Mouse (Mus musculus) thymus, adult 2 months (tissue): Measurements from ENCODE around the gene Ripply2. TPM values are rescaled to one million over a fixed set of nuclear protein-coding genes. Genes with fewer than 3 reads are reported as not detected.
"Not testable (repeated sequence)": the region's sequence is repeated elsewhere in the genome, so short reads cannot be mapped to it uniquely, and the experiment has no call there.

Source experiments
- DNase-seq: peaks from one replicate; pipeline ENCODE4 v3.0.0; 2021
- H3K27ac ChIP-seq: fragments of 200-500 bp; 2 replicates; pipeline ENCODE4 v1.5.1; 2012; ENCODE audit warnings: low read length, control low read depth; ENCODE audit not compliant: control insufficient read depth, insufficient read depth
- H3K27me3 ChIP-seq: fragments of 200-500 bp; 2 replicates; pipeline ENCODE4 v1.6.1; 2012; ENCODE audit warnings: mild to moderate bottlenecking, low read length, moderate library complexity, mixed read lengths; ENCODE audit not compliant: control insufficient read depth, insufficient read depth
- H3K36me3 ChIP-seq: fragments of 200-500 bp; 2 replicates; pipeline ENCODE4 v1.6.1; 2012; ENCODE audit warnings: mild to moderate bottlenecking, low read length, moderate library complexity; ENCODE audit not compliant: control insufficient read depth, insufficient read depth
- H3K4me1 ChIP-seq: fragments of 200-500 bp; replicated peaks from 2 replicates; pipeline ENCODE4 v1.6.1; 2012; ENCODE audit warnings: low read length; ENCODE audit not compliant: control insufficient read depth, insufficient read depth
- H3K4me3 ChIP-seq: fragments of 200-500 bp; 2 replicates; pipeline ENCODE4 v1.5.1; 2012; ENCODE audit warnings: mild to moderate bottlenecking, low read length, control low read depth, moderate library complexity; ENCODE audit not compliant: control insufficient read depth, insufficient read depth
- CTCF ChIP-seq: fragments of 200-500 bp; IDR thresholded peaks from 2 replicates; pipeline ENCODE4 v1.5.1; 2012; ENCODE audit warnings: mild to moderate bottlenecking, control low read depth, low read length, moderate library complexity, borderline replicate concordance; ENCODE audit not compliant: control insufficient read depth, poor library complexity, insufficient read depth; ENCODE audit errors: extremely low read depth
- POLR2A ChIP-seq: fragments of 200-500 bp; IDR thresholded peaks from 2 replicates; pipeline ENCODE4 v1.6.1; 2012; ENCODE audit warnings: mild to moderate bottlenecking, low read length, control low read depth, moderate library complexity; ENCODE audit not compliant: control insufficient read depth, poor library complexity, insufficient read depth; ENCODE audit errors: extremely low read depth
- WGBS: fragments of 180-500 bp; shearing (Covaris S2); methylation state at CpG from one replicate; pipeline ENCODE4 v1.1.7; 2018; 5-methylcytosine and 5-hydroxymethylcytosine counted together
- polyA plus RNA-seq: library from polyadenylated mRNA; depleted of rRNA; stranded (reverse); fragments of >200 nt; gene quantifications from 2 replicates; pipeline ENCODE4 v1.2.3, GENCODE M21; 2012; rRNA removed

Gene Ripply2
- polyA plus RNA-seq = 0.78 and 0.99 TPM in 2 replicates

GRCm38 (mm10) chr9:87015288-87015937 is at the start of gene Ripply2:
Ripply2 (plus strand) TSS chr9:87015537.
- WGBS = 4% methylated on average over 71 of the region's 71 CpGs
- no peaks in the 10 kb centered on the region for H3K4me1 ChIP-seq
- H3K27ac ChIP-seq = no peak within 1 kb of the TSS
- TF ChIP-seq POLR2A = no peak
- TF ChIP-seq CTCF = no peak
- H3K4me3 ChIP-seq = no peak within 1 kb of the TSS
- no peak for DNase-seq
- peaks cover 16% of the 10 kb centered on the region; the same call in 1 of the 2 replicates for H3K27me3 ChIP-seq
- no peaks in the 10 kb centered on the region for H3K36me3 ChIP-seq

DNA sequence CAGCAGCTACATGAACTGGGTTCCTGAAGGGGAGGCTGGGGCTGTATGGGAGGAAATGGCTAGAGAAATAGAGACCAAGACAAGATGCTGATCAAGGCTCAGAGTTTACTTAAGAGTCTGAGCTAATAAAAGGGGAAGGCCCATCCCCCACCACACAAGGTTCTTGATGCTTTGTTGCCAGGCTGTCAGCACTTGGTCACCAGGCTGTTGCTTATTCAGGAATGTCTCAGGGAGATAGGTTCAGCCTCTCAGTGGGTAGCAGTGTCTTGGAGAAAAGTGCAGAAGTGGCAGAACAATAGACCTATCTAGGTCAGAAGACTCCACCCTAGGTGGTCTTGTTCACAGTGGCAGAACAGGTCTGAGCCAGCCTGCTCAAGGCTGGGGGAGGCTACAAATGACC is 42.9 kb upstream of the Ripply2 start:
- H3K27me3 ChIP-seq, H3K36me3 ChIP-seq, H3K27ac ChIP-seq, DNase-seq, H3K4me1 ChIP-seq, H3K4me3 ChIP-seq: not testable (repeated sequence)

- H3K27ac ChIP-seq = no peak overlapping the region
- no peak for TF ChIP-seq CTCF
- TF ChIP-seq POLR2A = no peak
- no peak overlapping the region for H3K4me3 ChIP-seq
- no peak for DNase-seq
- H3K4me1 ChIP-seq = no peaks in the 10 kb centered on the region
- WGBS = 80% methylated on average over 4 of the region's 4 CpGs
- no peaks in the 10 kb centered on the region for H3K27me3 ChIP-seq
- H3K36me3 ChIP-seq = no peaks in the 10 kb centered on the region
Observed at GRCm38 (mm10) chr9:86973562-86973961, 41.8 kb upstream of the Ripply2 start.

- Histone ChIP-seq H3K36me3 (no peaks in the 10 kb centered on the region), H3K27ac (no peak overlapping the region), H3K27me3 (no peaks in the 10 kb centered on the region), H3K4me3 (no peak overlapping the region), H3K4me1 (no peaks in the 10 kb centered on the region)
- DNase-seq = no peak
- TF ChIP-seq CTCF (no peak), POLR2A (no peak)
- WGBS = 92% methylated on average over 4 of the region's 4 CpGs
Observed at GRCm38 (mm10) chr9:86976896-86977295, 38.4 kb upstream of the Ripply2 start.

- Histone ChIP-seq H3K27ac (no peak overlapping the region), H3K4me3 (no peak overlapping the region), H3K4me1 (no peaks in the 10 kb centered on the region), H3K36me3 (no peaks in the 10 kb centered on the region), H3K27me3 (no peaks in the 10 kb centered on the region)
- TF ChIP-seq CTCF (no peak), POLR2A (no peak)
- DNase-seq = no peak
- 77% methylated on average over 7 of the region's 7 CpGs for WGBS
Observed at GRCm38 (mm10) chr9:86978257-86978907, 37.0 kb upstream of the Ripply2 start.

DNA sequence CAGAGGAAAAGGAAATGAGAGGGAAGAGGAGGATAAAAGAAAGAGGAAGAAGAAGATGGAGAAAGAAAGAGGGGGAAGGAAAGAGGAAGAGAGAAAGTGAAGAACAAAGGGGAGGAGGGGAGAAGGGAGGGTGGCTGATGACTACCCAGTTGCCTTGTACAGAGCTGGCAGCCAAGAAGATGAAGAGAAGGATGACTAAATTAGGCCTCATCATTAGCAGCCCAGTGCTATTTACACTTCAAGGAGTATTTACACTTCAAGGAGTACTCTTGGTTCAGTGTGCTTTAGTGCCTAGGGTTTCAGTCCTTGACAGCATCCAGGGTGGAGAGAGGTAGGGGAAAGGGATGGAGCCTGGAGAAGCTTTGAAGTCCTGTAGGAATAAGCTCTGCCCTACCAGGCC is 35.3 kb upstream of the Ripply2 start:
- H3K4me3 ChIP-seq = no peak overlapping the region
- no peaks in the 10 kb centered on the region for H3K27me3 ChIP-seq
- H3K4me1 ChIP-seq = no peaks in the 10 kb centered on the region
- TF ChIP-seq POLR2A (no peak), CTCF (no peak)
- DNase-seq = no peak
- no peaks in the 10 kb centered on the region for H3K36me3 ChIP-seq
- no peak overlapping the region for H3K27ac ChIP-seq

- DNase-seq = no peak
- 51% methylated on average over 2 of the region's 2 CpGs for WGBS
- Histone ChIP-seq H3K27me3 (no peaks in the 10 kb centered on the region), H3K4me3 (no peak overlapping the region), H3K36me3 (no peaks in the 10 kb centered on the region), H3K4me1 (no peaks in the 10 kb centered on the region), H3K27ac (no peak overlapping the region)
- TF ChIP-seq CTCF (no peak), POLR2A (no peak)
Observed at GRCm38 (mm10) chr9:86980942-86981341, 34.4 kb upstream of the Ripply2 start.
